14 mouse cellular contexts compared by ENCODE assay signal in the genomic region with DNA sequence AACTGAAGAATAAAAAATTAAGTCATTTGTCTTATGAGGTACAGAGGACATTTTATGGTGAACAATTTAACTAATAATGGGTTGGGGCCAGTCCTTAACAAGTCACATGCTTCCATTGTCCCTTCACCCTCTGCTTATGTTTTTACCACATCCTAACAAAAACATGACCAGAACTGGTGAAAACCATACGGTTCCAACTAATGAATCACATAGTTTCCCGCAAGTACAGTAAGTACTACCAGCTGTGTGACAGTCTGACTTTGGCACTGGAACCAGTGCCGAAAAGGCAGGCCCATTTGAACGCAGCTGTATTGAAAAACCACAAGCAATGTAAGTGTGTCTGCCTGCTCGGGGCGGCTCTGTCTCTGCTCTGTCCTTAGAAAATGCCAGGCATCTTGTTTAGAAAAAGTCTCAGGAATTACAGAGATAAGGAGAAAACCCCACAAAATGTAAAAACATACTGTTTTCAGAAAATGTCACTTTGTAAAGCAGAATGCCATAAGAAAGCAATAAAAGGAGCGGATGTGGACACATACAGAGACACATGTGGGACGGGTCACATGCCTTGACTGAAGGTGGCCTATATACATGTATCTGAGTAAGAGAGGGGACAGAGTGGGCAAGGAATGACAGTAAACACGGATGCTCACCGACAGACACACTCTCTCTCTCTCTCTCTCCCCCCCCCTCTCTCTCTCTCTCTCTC.
A peak's percentile ranks its signal among the peaks of the same experiment; 100 is the strongest.
DNase-seq lines count a peak whose midpoint lies in the region; ATAC-seq and TF ChIP-seq lines count a peak whose summit lies in the region.
"Had no signal": no experiment of that assay in that cellular context is flagged by ENCODE, and none has a peak within 500 bp of the region (broad histone marks: within the 10 kb centered on the region; RNA-seq: fewer than 3 reads in every experiment).

No protein-coding gene starts in this region.

- no peak overlapping the region for H3K4me2 ChIP-seq in lung, postnatal 0 days (replicated peaks; ENCODE audit: low read depth, low read length)
- H3K4me2 ChIP-seq in myocyte (ENCODE audit: low read depth) = peak overlapping the region; percentile 76
- H3K4me2 ChIP-seq: liver, embryonic 11.5 days; midbrain, embryonic 12.5 days had no signal

- H3K27me3 ChIP-seq in lung, postnatal 0 days (replicated peaks; ENCODE audit: insufficient read depth, low read length) = no peaks in the 10 kb centered on the region
- no peaks in the 10 kb centered on the region for H3K27me3 ChIP-seq in myocyte (ENCODE audit: control insufficient read depth, insufficient read depth, insufficient read length)
- H3K27me3 ChIP-seq: midbrain, embryonic 12.5 days had no signal

- H3K9me3 ChIP-seq in lung, postnatal 0 days (ENCODE audit: low read length) = no peaks in the 10 kb centered on the region
- H3K9me3 ChIP-seq: midbrain, embryonic 12.5 days had no signal

- no peaks in the 10 kb centered on the region for H3K4me1 ChIP-seq in lung, postnatal 0 days (ENCODE audit: insufficient read depth, low read depth, low read length)
- H3K4me1 ChIP-seq in embryonic fibroblast, embryonic 13.5 days (ENCODE audit: control insufficient read depth, insufficient read depth, low read length) = peaks cover 17% of the 10 kb centered on the region

- intact Hi-C loops in gastrocnemius, adult 2 months (cut with DNase I) = no loop called here
- intact Hi-C loops in gastrocnemius, postnatal 36 days (cut with DNase I) = no loop called here

- no peak overlapping the region for H3K4me3 ChIP-seq in gastrocnemius, adult 2 months
- no peak overlapping the region for H3K4me3 ChIP-seq in lung, postnatal 0 days (ENCODE audit: low read depth, low read length)
- no peak overlapping the region for H3K4me3 ChIP-seq in embryonic fibroblast, embryonic 13.5 days (ENCODE audit: insufficient read depth, low read length)
- H3K4me3 ChIP-seq in myocyte = no peak overlapping the region
- H3K4me3 ChIP-seq: midbrain, embryonic 12.5 days had no signal

- peaks cover 13% of the 10 kb centered on the region for H3K79me2 ChIP-seq in myocyte (ENCODE audit: control insufficient read depth, insufficient read depth)

- 0 out of 2 replicates have a peak, but pooled peaks have one; percentile 14 for ATAC-seq in lung, postnatal 0 days
- ATAC-seq: intestine, postnatal 0 days had no signal

- H3K9ac ChIP-seq in lung, postnatal 0 days (replicated peaks; ENCODE audit: low read depth) = no peak overlapping the region
- H3K9ac ChIP-seq: midbrain, embryonic 12.5 days had no signal

- TF ChIP-seq CTCF in gastrocnemius, adult 2 months (IDR thresholded peaks at IDR 0.05) = no peak
- TF ChIP-seq CTCF in lung, postnatal 0 days (IDR thresholded peaks at IDR 0.05) = no peak
- TF ChIP-seq CTCF in embryonic fibroblast, embryonic 13.5 days (IDR thresholded peaks at IDR 0.05; ENCODE audit: borderline replicate concordance, insufficient read depth, low read length) = no peak

- TF ChIP-seq EP300 in lung, postnatal 0 days (IDR thresholded peaks at IDR 0.05) = no peak

- peak; percentile 32 for DNase-seq in gastrocnemius, adult 2 months
- DNase-seq in gastrocnemius, postnatal 36 days = no peak
- peak; percentile 10 for DNase-seq in lung, postnatal 0 days (ENCODE audit: low spot score)
- no peak for DNase-seq in lung, postnatal 14 days
- no peak for DNase-seq in layer of hippocampus, postnatal 36 days
- no peak for DNase-seq in cerebellum, adult 18-20 months
- DNase-seq: B cell, adult 2 months; right cerebral cortex, postnatal 4 days had no signal

- no peaks in the 10 kb centered on the region for H3K36me3 ChIP-seq in lung, postnatal 0 days (ENCODE audit: insufficient read depth, low read length)
- no peaks in the 10 kb centered on the region for H3K36me3 ChIP-seq in myocyte (ENCODE audit: control insufficient read depth, insufficient read depth)
- H3K36me3 ChIP-seq: midbrain, embryonic 12.5 days had no signal

- no peak for TF ChIP-seq POLR2A in embryonic fibroblast, embryonic 13.5 days (IDR thresholded peaks at IDR 0.05; ENCODE audit: low read depth, low read length)
- TF ChIP-seq POLR2A in myocyte (IDR thresholded peaks at IDR 0.05; ENCODE audit: insufficient read length, low read depth) = no peak

- no peak overlapping the region for H3K27ac ChIP-seq in gastrocnemius, adult 2 months
- no peak overlapping the region for H3K27ac ChIP-seq in lung, postnatal 0 days (ENCODE audit: low read length)
- peak overlapping the region; percentile 100 for H3K27ac ChIP-seq in embryonic fibroblast, embryonic 13.5 days (ENCODE audit: insufficient read depth, low read length)
- H3K27ac ChIP-seq: midbrain, embryonic 12.5 days; stomach, postnatal 0 days had no signal

- 54% methylated on average over 8 of the region's 10 CpGs for WGBS in lung, postnatal 0 days

- H3ac ChIP-seq in myocyte (ENCODE audit: control insufficient read depth, insufficient read length) = no peak overlapping the region

TF ChIP-seq in myocyte, 11 proteins besides CTCF, POLR2A, EP300 and RAD21:
- TF ChIP-seq TCF12 (IDR thresholded peaks at IDR 0.05; ENCODE audit: insufficient read depth, poor library complexity, severe bottlenecking) (peak; percentile 85), USF1 (IDR thresholded peaks at IDR 0.05; ENCODE audit: low read depth) (peak; percentile 63), MYOG (IDR thresholded peaks at IDR 0.05; ENCODE audit: control insufficient read depth in 1 of 3, insufficient read depth in 1 of 3, insufficient read length in 2 of 3, low read depth in 2 of 3) (peak in 2 of 3 experiments; percentile 33 to 63), MYOD1 (IDR thresholded peaks at IDR 0.05; ENCODE audit: control insufficient read depth in 1 of 3, insufficient read length in 2 of 3, low read depth in 2 of 3) (peak in 2 of 3 experiments; percentile 67 to 75), SRF (IDR thresholded peaks at IDR 0.05; ENCODE audit: control insufficient read depth, insufficient read length, low read depth) (no peak), MAX (IDR thresholded peaks at IDR 0.05; ENCODE audit: low read depth) (no peak), TCF3 (IDR thresholded peaks at IDR 0.05; ENCODE audit: insufficient read length, low read depth) (no peak)
TF ChIP-seq in myocyte: peak in this region for 4.

Comparison
In these comparisons a context has a peak if more than half of its experiments do, and no peak if none do; other contexts are left out.
1. DNase-seq: peak in gastrocnemius, adult 2 months (single experiment) and lung, postnatal 0 days (single experiment); none in gastrocnemius, postnatal 36 days (0 of 2), lung, postnatal 14 days (single experiment), layer of hippocampus, postnatal 36 days (0 of 2) and cerebellum, adult 18-20 months (0 of 2).